Mouse (Mus musculus) heart, adult 2 months (tissue): ENCODE data around the gene Vstm5.
A peak's percentile ranks its signal among the peaks of the same experiment; 100 is the strongest.

Experiments
- CTCF ChIP-seq: fragments of 200-600 bp; IDR thresholded peaks from 2 replicates; pipeline ENCODE4 v1.8.1; 2022; ENCODE audit warnings: antibody characterized with exemption, mild to moderate bottlenecking, moderate library complexity
- EP300 ChIP-seq: fragments of 200-500 bp; IDR thresholded peaks from 2 replicates; pipeline ENCODE4 v1.6.1; 2011; ENCODE audit warnings: low read depth, low read length, control low read depth; ENCODE audit not compliant: insufficient read depth
- POLR2A ChIP-seq: fragments of 200-500 bp; IDR thresholded peaks from 2 replicates; pipeline ENCODE4 v1.6.1; 2011; ENCODE audit warnings: mild to moderate bottlenecking, low read depth, low read length, control low read depth; ENCODE audit not compliant: insufficient read depth

GRCm38 (mm10) chr9:15285443-15285842, 46.6 kb downstream of the Vstm5 start:
- TF ChIP-seq CTCF (peak; percentile 50), EP300 (no peak), POLR2A (no peak)
